ENCODE assay signal across 8 mouse cellular contexts in the genomic region with DNA sequence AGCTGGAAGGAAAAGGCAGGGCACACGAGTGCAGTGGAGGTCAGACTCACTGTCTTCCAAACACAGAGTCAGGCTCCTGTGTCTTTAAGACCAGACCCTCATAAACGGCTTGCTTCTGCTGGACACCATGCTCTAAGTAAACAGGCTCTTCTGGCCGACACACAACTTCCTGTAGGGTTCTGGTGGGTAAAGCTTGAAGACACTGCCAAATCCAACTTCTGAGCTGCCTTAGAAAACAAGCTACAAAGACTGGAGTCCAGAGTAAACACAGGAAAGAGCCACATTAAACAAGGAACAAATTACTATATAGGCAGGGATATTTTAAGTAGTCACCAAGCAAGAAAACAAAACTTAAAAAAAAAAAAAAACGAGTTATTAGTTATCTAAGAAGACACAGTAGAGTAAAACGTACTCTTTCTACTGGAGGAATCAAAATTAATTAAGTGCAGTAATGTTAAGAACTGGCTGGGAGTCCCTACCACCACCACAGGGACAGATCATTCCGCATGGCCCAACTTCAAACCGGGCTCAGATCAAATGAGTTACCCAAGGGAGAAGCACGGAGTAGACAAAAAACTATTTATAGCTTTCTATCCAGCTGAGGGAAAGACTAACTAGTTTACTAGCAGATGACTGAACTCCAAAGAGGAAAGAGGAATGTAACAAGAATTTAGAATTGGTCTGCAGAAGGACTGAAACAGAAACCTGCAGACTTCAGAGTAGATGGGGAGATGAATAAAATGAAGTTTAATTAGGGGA.
A peak's percentile ranks its signal among the peaks of the same experiment; 100 is the strongest.
DNase-seq lines count a peak whose midpoint lies in the region; ATAC-seq lines count a peak whose summit lies in the region.

No protein-coding gene starts in this region.

- no peak for ATAC-seq in midbrain, embryonic 16.5 days
- ATAC-seq in midbrain, embryonic 15.5 days (replicated peaks) = no peak
- ATAC-seq in liver, embryonic 13.5 days (ENCODE audit: low read depth) = no peak
- ATAC-seq in stomach, embryonic 16.5 days (ENCODE audit: insufficient read depth, low FRiP score) = no peak

- no peak overlapping the region for H3K4me3 ChIP-seq in midbrain, embryonic 16.5 days (ENCODE audit: low read depth, low read length)
- no peak overlapping the region for H3K4me3 ChIP-seq in midbrain, embryonic 15.5 days
- no peak overlapping the region for H3K4me3 ChIP-seq in liver, embryonic 13.5 days (replicated peaks)
- H3K4me3 ChIP-seq in stomach, embryonic 16.5 days (replicated peaks; ENCODE audit: low read length) = no peak overlapping the region

- no peaks in the 10 kb centered on the region for H3K36me3 ChIP-seq in midbrain, embryonic 16.5 days (ENCODE audit: control insufficient read depth, insufficient read depth, low read length)
- H3K36me3 ChIP-seq in midbrain, embryonic 15.5 days (replicated peaks) = no peaks in the 10 kb centered on the region
- no peaks in the 10 kb centered on the region for H3K36me3 ChIP-seq in liver, embryonic 13.5 days
- H3K36me3 ChIP-seq in stomach, embryonic 16.5 days (ENCODE audit: control insufficient read depth, insufficient read depth, low read length) = no peaks in the 10 kb centered on the region

- no peaks in the 10 kb centered on the region for H3K9me3 ChIP-seq in midbrain, embryonic 16.5 days (replicated peaks; ENCODE audit: control insufficient read depth, low read length, poor library complexity, severe bottlenecking)
- no peaks in the 10 kb centered on the region for H3K9me3 ChIP-seq in midbrain, embryonic 15.5 days
- H3K9me3 ChIP-seq in liver, embryonic 13.5 days (replicated peaks) = no peaks in the 10 kb centered on the region
- H3K9me3 ChIP-seq in stomach, embryonic 16.5 days (replicated peaks; ENCODE audit: control insufficient read depth, low read length) = no peaks in the 10 kb centered on the region

- H3K27ac ChIP-seq in midbrain, embryonic 16.5 days (ENCODE audit: low read length) = 0 out of 2 replicates have a peak overlapping the region, but pooled peaks have one; percentile 6
- no peak overlapping the region for H3K27ac ChIP-seq in midbrain, embryonic 15.5 days
- H3K27ac ChIP-seq in liver, embryonic 13.5 days = peak overlapping the region; percentile 3
- H3K27ac ChIP-seq in stomach, embryonic 16.5 days (ENCODE audit: low read length) = peak overlapping the region; percentile 64

- no peak overlapping the region for H3K9ac ChIP-seq in midbrain, embryonic 16.5 days (ENCODE audit: low read depth, low read length)
- H3K9ac ChIP-seq in midbrain, embryonic 15.5 days = no peak overlapping the region
- no peak overlapping the region for H3K9ac ChIP-seq in liver, embryonic 13.5 days
- 0 out of 2 replicates have a peak overlapping the region, but pooled peaks have one; percentile 2 for H3K9ac ChIP-seq in stomach, embryonic 16.5 days (ENCODE audit: low read length)

- intact Hi-C loops in gastrocnemius, postnatal 36 days (cut with DNase I) = loop anchor here (10.0 kb wide), 1 partner anchor 198 kb away; no protein-coding TSS in a partner anchor

- no peak overlapping the region for H3K4me2 ChIP-seq in midbrain, embryonic 16.5 days (ENCODE audit: low read length)
- H3K4me2 ChIP-seq in midbrain, embryonic 15.5 days = no peak overlapping the region
- H3K4me2 ChIP-seq in liver, embryonic 13.5 days = no peak overlapping the region
- H3K4me2 ChIP-seq in stomach, embryonic 16.5 days (ENCODE audit: low read depth, low read length) = 0 out of 2 replicates have a peak overlapping the region, but pooled peaks have one; percentile 5

- DNase-seq in gastrocnemius, adult 18-20 months (ENCODE audit: low spot score) = peak; percentile 31
- no peak for DNase-seq in gastrocnemius, postnatal 36 days
- no peak for DNase-seq in liver, embryonic 13.5 days
- no peak for DNase-seq in ovary, postnatal 14 days (ENCODE audit: low spot score)
- DNase-seq in adrenal gland, adult 18-20 months (ENCODE audit: low spot score in 2 of 2) = no peak

- no peaks in the 10 kb centered on the region for H3K27me3 ChIP-seq in midbrain, embryonic 16.5 days (ENCODE audit: control insufficient read depth, insufficient read depth, low read depth, low read length)
- no peaks in the 10 kb centered on the region for H3K27me3 ChIP-seq in midbrain, embryonic 15.5 days (replicated peaks)
- no peaks in the 10 kb centered on the region for H3K27me3 ChIP-seq in liver, embryonic 13.5 days
- no peaks in the 10 kb centered on the region for H3K27me3 ChIP-seq in stomach, embryonic 16.5 days (ENCODE audit: control insufficient read depth, insufficient read depth, low read length)

- WGBS in midbrain, embryonic 16.5 days = 44% methylated on average over 8 of the region's 8 CpGs
- 42% methylated on average over 8 of the region's 8 CpGs for WGBS in midbrain, embryonic 15.5 days
- 36% methylated on average over 8 of the region's 8 CpGs for WGBS in liver, embryonic 13.5 days (ENCODE audit: insufficient replicate concordance)
- WGBS in stomach, embryonic 16.5 days = 32% methylated on average over 8 of the region's 8 CpGs

- H3K4me1 ChIP-seq in midbrain, embryonic 16.5 days (ENCODE audit: control insufficient read depth, insufficient read depth, low read length) = 0 out of 2 replicates have a peak, but pooled peaks cover 3% of the 10 kb centered on the region
- no peaks in the 10 kb centered on the region; the same call in 1 of the 2 replicates for H3K4me1 ChIP-seq in midbrain, embryonic 15.5 days
- H3K4me1 ChIP-seq in liver, embryonic 13.5 days (replicated peaks) = peaks cover 50% of the 10 kb centered on the region
- peaks cover 48% of the 10 kb centered on the region for H3K4me1 ChIP-seq in stomach, embryonic 16.5 days (ENCODE audit: control insufficient read depth, insufficient read depth, low read length)
